Mouse (Mus musculus) spleen, postnatal 0 days (tissue): Measurements from ENCODE around the gene Cpsf7. TPM values are rescaled to one million over a fixed set of nuclear protein-coding genes. Genes with fewer than 3 reads are reported as not detected.

Experiments
- polyA plus RNA-seq: library from polyadenylated mRNA; unstranded; fragments of >200 nt; fragmentation: Nextera tagmentation; extraction: Ambion mirVana; gene quantifications from 2 replicates; pipeline ENCODE4 v1.2.1, GENCODE M21; 2015

Cpsf7 gene
- 17.7 and 22.0 TPM in 2 replicates for polyA plus RNA-seq

GRCm38 (mm10) chr19:10525106-10525901 lies at the start of gene Cpsf7:
Cpsf7 (plus strand) TSS chr19:10525266.

GRCm38 (mm10) chr19:10482703-10483102 lies 42.4 kb upstream of the Cpsf7 start, which contains the start of gene Ppp1r32:
Ppp1r32 (minus strand) TSS chr19:10482928.

GRCm38 (mm10) chr19:10525910-10526309 lies 844 bp downstream of the Cpsf7 start, which contains the start of gene Sdhaf2:
Sdhaf2 (minus strand) TSS chr19:10526142.

GRCm38 (mm10) chr19:10555624-10556510 lies 30.8 kb downstream of the Cpsf7 start, which contains the start of gene Tmem216:
Tmem216 (minus strand) TSS chr19:10556238.

GRCm38 (mm10) chr19:10576690-10577561 lies 51.9 kb downstream of the Cpsf7 start, which contains the start of the genes Cyb561a3 and Tmem138:
Cyb561a3 (plus strand) TSS chr19:10577172.
Tmem138 (minus strand) TSS chr19:10577362.

Other genes with a start within 250 kb of the Cpsf7 start
- 0.66 and 1.0 TPM in 2 replicates for gene Dagla, start 220.4 kb upstream of the Cpsf7 start, polyA plus RNA-seq
- gene Syt7, start 136.2 kb upstream of the Cpsf7 start, polyA plus RNA-seq: 0.16 and 0.28 TPM in 2 replicates
- gene Lrrc10b, start 67.8 kb upstream of the Cpsf7 start, polyA plus RNA-seq: 0.13 and 0.22 TPM in 2 replicates
- gene Ppp1r32, start 42.3 kb upstream of the Cpsf7 start, polyA plus RNA-seq: 0.16 and 0.19 TPM in 2 replicates
- gene Sdhaf2, start 876 bp downstream of the Cpsf7 start, polyA plus RNA-seq: 36.7 and 44.0 TPM in 2 replicates
- 23.3 and 25.9 TPM in 2 replicates for gene Tmem216, start 31.0 kb downstream of the Cpsf7 start, polyA plus RNA-seq
- 17.8 and 25.7 TPM in 2 replicates for gene Cyb561a3, start 51.9 kb downstream of the Cpsf7 start, polyA plus RNA-seq
- 20.1 and 22.3 TPM in 2 replicates for gene Tmem138, start 52.1 kb downstream of the Cpsf7 start, polyA plus RNA-seq
- 127 and 136 TPM in 2 replicates for gene Ddb1, start 80.1 kb downstream of the Cpsf7 start, polyA plus RNA-seq
- 4.8 and 5.8 TPM in 2 replicates for gene Tkfc, start 80.4 kb downstream of the Cpsf7 start, polyA plus RNA-seq
- gene Vwce, start 108.9 kb downstream of the Cpsf7 start, polyA plus RNA-seq: 0.35 and 1.0 TPM in 2 replicates
- 0.45 and 1.4 TPM in 2 replicates for gene Pga5, start 152.8 kb downstream of the Cpsf7 start, polyA plus RNA-seq
- 14.7 and 15.2 TPM in 2 replicates for gene Vps37c, start 163.5 kb downstream of the Cpsf7 start, polyA plus RNA-seq
- 0.32 and 0.67 TPM in 2 replicates for gene Cd5, start 213.7 kb downstream of the Cpsf7 start, polyA plus RNA-seq